Mouse (Mus musculus): ENCODE results near the gene Tial1. TPM values are rescaled to one million over a fixed set of nuclear protein-coding genes. Genes with fewer than 3 reads are reported as not detected.

Tial1 gene
- polyA plus RNA-seq, 1 experiment from 2014 or later: 27.0 TPM

GRCm38 (mm10) chr7:128439251-128439650 is 22.3 kb downstream of the Tial1 start:
- no peaks in the 10 kb centered on the region for H3K4me1 ChIP-seq
- WGBS: 94% methylated on average over 6 of the region's 6 CpGs
- H3K4me3 ChIP-seq: no peak overlapping the region
- no peaks in the 10 kb centered on the region for H3K27me3 ChIP-seq (replicated peaks; ENCODE audit: low read depth, poor library complexity, severe bottlenecking)
- H3K27ac ChIP-seq (replicated peaks): no peak overlapping the region
- H3K36me3 ChIP-seq (replicated peaks): peaks cover 53% of the 10 kb centered on the region
- H3K9me3 ChIP-seq: no peaks in the 10 kb centered on the region
- DNase-seq (ENCODE audit: low spot score): no peak

GRCm38 (mm10) chr7:128438131-128438530 is 23.4 kb downstream of the Tial1 start:
- no peaks in the 10 kb centered on the region for H3K4me1 ChIP-seq
- no peak for DNase-seq (ENCODE audit: low spot score)
- H3K27me3 ChIP-seq (replicated peaks; ENCODE audit: low read depth, poor library complexity, severe bottlenecking): no peaks in the 10 kb centered on the region
- H3K9me3 ChIP-seq: no peaks in the 10 kb centered on the region
- H3K4me3 ChIP-seq: no peak overlapping the region
- H3K27ac ChIP-seq (replicated peaks): no peak overlapping the region
- H3K36me3 ChIP-seq (replicated peaks): peaks cover 41% of the 10 kb centered on the region

- DNase-seq (ENCODE audit: low spot score): no peak
- no peak overlapping the region for H3K4me3 ChIP-seq
- no peaks in the 10 kb centered on the region for H3K36me3 ChIP-seq (replicated peaks)
- H3K4me1 ChIP-seq: no peaks in the 10 kb centered on the region
- 57% methylated on average over 1 of the region's 1 CpGs for WGBS
- no peaks in the 10 kb centered on the region for H3K27me3 ChIP-seq (replicated peaks; ENCODE audit: low read depth, poor library complexity, severe bottlenecking)
- H3K27ac ChIP-seq (replicated peaks): no peak overlapping the region
- no peaks in the 10 kb centered on the region for H3K9me3 ChIP-seq
Observed at GRCm38 (mm10) chr7:128433213-128433612, 28.3 kb downstream of the Tial1 start.

GRCm38 (mm10) chr7:128432574-128432973 is 28.9 kb downstream of the Tial1 start:
- no peaks in the 10 kb centered on the region for H3K36me3 ChIP-seq (replicated peaks)
- H3K4me3 ChIP-seq: no peak overlapping the region
- H3K27me3 ChIP-seq (replicated peaks; ENCODE audit: low read depth, poor library complexity, severe bottlenecking): no peaks in the 10 kb centered on the region
- WGBS: 78% methylated on average over 10 of the region's 10 CpGs
- DNase-seq (ENCODE audit: low spot score): no peak
- H3K27ac ChIP-seq (replicated peaks): no peak overlapping the region
- H3K9me3 ChIP-seq: no peaks in the 10 kb centered on the region
- H3K4me1 ChIP-seq: no peaks in the 10 kb centered on the region

GRCm38 (mm10) chr7:128422491-128422890 is 39.0 kb downstream of the Tial1 start:
- WGBS: 75% methylated on average over 3 of the region's 3 CpGs
- Histone ChIP-seq H3K9me3 (no peaks in the 10 kb centered on the region), H3K4me3 (no peak overlapping the region), H3K27ac (replicated peaks) (no peak overlapping the region), H3K36me3 (replicated peaks) (no peaks in the 10 kb centered on the region), H3K4me1 (peaks cover 21% of the 10 kb centered on the region), H3K27me3 (replicated peaks; ENCODE audit: low read depth, poor library complexity, severe bottlenecking) (peaks cover 55% of the 10 kb centered on the region)
- DNase-seq (ENCODE audit: low spot score): no peak

- H3K27ac ChIP-seq (replicated peaks): no peak overlapping the region
- H3K27me3 ChIP-seq (replicated peaks; ENCODE audit: low read depth, poor library complexity, severe bottlenecking): peaks cover 63% of the 10 kb centered on the region
- H3K4me1 ChIP-seq: peaks cover 25% of the 10 kb centered on the region
- H3K9me3 ChIP-seq: no peaks in the 10 kb centered on the region
- H3K4me3 ChIP-seq: no peak overlapping the region
- no peaks in the 10 kb centered on the region for H3K36me3 ChIP-seq (replicated peaks)
- 86% methylated on average over 7 of the region's 7 CpGs for WGBS
- no peak for DNase-seq (ENCODE audit: low spot score)
Observed at GRCm38 (mm10) chr7:128421701-128422100, 39.8 kb downstream of the Tial1 start.

GRCm38 (mm10) chr7:128419690-128420089 is 41.8 kb downstream of the Tial1 start:
- WGBS: 7% methylated on average over 9 of the region's 9 CpGs
- DNase-seq (ENCODE audit: low spot score): no peak
- no peak overlapping the region for H3K4me3 ChIP-seq
- no peak overlapping the region for H3K27ac ChIP-seq (replicated peaks)
- no peaks in the 10 kb centered on the region for H3K36me3 ChIP-seq (replicated peaks)
- peaks cover 83% of the 10 kb centered on the region for H3K27me3 ChIP-seq (replicated peaks; ENCODE audit: low read depth, poor library complexity, severe bottlenecking)
- H3K4me1 ChIP-seq: peaks cover 25% of the 10 kb centered on the region
- H3K9me3 ChIP-seq: no peaks in the 10 kb centered on the region

GRCm38 (mm10) chr7:128417930-128418779 is 43.4 kb downstream of the Tial1 start, which contains the start of gene Rgs10:
Gene Rgs10, minus strand, starts transcription at chr7:128418758.
- Histone ChIP-seq H3K27me3 (replicated peaks; ENCODE audit: low read depth, poor library complexity, severe bottlenecking) (peaks cover 97% of the 10 kb centered on the region), H3K9me3 (no peaks in the 10 kb centered on the region), H3K36me3 (replicated peaks) (no peaks in the 10 kb centered on the region), H3K4me3 (peak within 1 kb of the TSS; percentile 77), H3K4me1 (peaks cover 25% of the 10 kb centered on the region), H3K27ac (replicated peaks) (peak within 1 kb of the TSS; percentile 55)
- under 1% methylated on average over 102 of the region's 102 CpGs for WGBS
- DNase-seq (ENCODE audit: low spot score): peak; percentile 79

- Histone ChIP-seq H3K9me3 (no peaks in the 10 kb centered on the region), H3K27me3 (replicated peaks; ENCODE audit: low read depth, poor library complexity, severe bottlenecking) (peaks cover 90% of the 10 kb centered on the region), H3K27ac (replicated peaks) (peak overlapping the region; percentile 55), H3K4me1 (peaks cover 25% of the 10 kb centered on the region), H3K36me3 (replicated peaks) (no peaks in the 10 kb centered on the region), H3K4me3 (peak overlapping the region; percentile 77)
- 3% methylated on average over 32 of the region's 32 CpGs for WGBS
- DNase-seq (ENCODE audit: low spot score): peak; percentile 22
Observed at GRCm38 (mm10) chr7:128417226-128417929, 44.1 kb downstream of the Tial1 start.

GRCm38 (mm10) chr7:128416664-128417063 is 44.9 kb downstream of the Tial1 start:
- H3K4me1 ChIP-seq: peaks cover 25% of the 10 kb centered on the region
- no peak overlapping the region for H3K27ac ChIP-seq (replicated peaks)
- 63% methylated on average over 6 of the region's 6 CpGs for WGBS
- no peaks in the 10 kb centered on the region for H3K9me3 ChIP-seq
- no peak for DNase-seq (ENCODE audit: low spot score)
- H3K27me3 ChIP-seq (replicated peaks; ENCODE audit: low read depth, poor library complexity, severe bottlenecking): peaks cover 83% of the 10 kb centered on the region
- no peak overlapping the region for H3K4me3 ChIP-seq
- H3K36me3 ChIP-seq (replicated peaks): no peaks in the 10 kb centered on the region

- no peak for DNase-seq (ENCODE audit: low spot score)
- no peaks in the 10 kb centered on the region for H3K9me3 ChIP-seq
- H3K4me1 ChIP-seq: peaks cover 23% of the 10 kb centered on the region
- H3K36me3 ChIP-seq (replicated peaks): no peaks in the 10 kb centered on the region
- whole genome bisulfite sequencing: 58% methylated on average over 8 of the region's 8 CpGs
- no peak overlapping the region for H3K4me3 ChIP-seq
- peaks cover 61% of the 10 kb centered on the region for H3K27me3 ChIP-seq (replicated peaks; ENCODE audit: low read depth, poor library complexity, severe bottlenecking)
- H3K27ac ChIP-seq (replicated peaks): no peak overlapping the region
Observed at GRCm38 (mm10) chr7:128414433-128414832, 47.1 kb downstream of the Tial1 start.

- H3K36me3 ChIP-seq (replicated peaks): no peaks in the 10 kb centered on the region
- H3K27me3 ChIP-seq (replicated peaks; ENCODE audit: low read depth, poor library complexity, severe bottlenecking): peaks cover 39% of the 10 kb centered on the region
- no peak for DNase-seq (ENCODE audit: low spot score)
- peaks cover 1% of the 10 kb centered on the region for H3K4me1 ChIP-seq
- no peak overlapping the region for H3K27ac ChIP-seq (replicated peaks)
- H3K4me3 ChIP-seq: no peak overlapping the region
- no peaks in the 10 kb centered on the region for H3K9me3 ChIP-seq
- 66% methylated on average over 10 of the region's 10 CpGs for WGBS
Observed at GRCm38 (mm10) chr7:128412071-128412833, 49.3 kb downstream of the Tial1 start.
